Mouse (Mus musculus) lung, embryonic 15.5 days (tissue): ENCODE results near the gene Msi2. TPM values are rescaled to one million over a fixed set of nuclear protein-coding genes. Genes with fewer than 3 reads are reported as not detected.

ENCODE experiments used
- ATAC-seq: fragments of 200-750 bp; cut with Nextera tagmentation; 2 replicates; pipeline ENCODE4 v1.8.0; 2017; ENCODE audit warnings: moderate number of reproducible peaks, borderline replicate concordance; ENCODE audit not compliant: low FRiP score, low TSS enrichment; ENCODE audit errors: extremely low read depth
- H3K27ac ChIP-seq: fragments of 300-500 bp; sonication (generic); 2 replicates; pipeline ENCODE4 v1.5.1; 2015; ENCODE audit warnings: moderate library complexity, mild to moderate bottlenecking, inconsistent platforms
- H3K27me3 ChIP-seq: fragments of 300-500 bp; sonication (generic); 2 replicates; pipeline ENCODE4 v1.6.1; 2015; ENCODE audit warnings: inconsistent platforms
- H3K36me3 ChIP-seq: fragments of 300-500 bp; sonication (generic); 2 replicates; pipeline ENCODE4 v1.6.1; 2015; ENCODE audit warnings: inconsistent platforms
- H3K4me1 ChIP-seq: fragments of 300-500 bp; sonication (generic); 2 replicates; pipeline ENCODE4 v1.6.1; 2015; ENCODE audit warnings: inconsistent platforms
- H3K4me2 ChIP-seq: fragments of 300-500 bp; sonication (generic); 2 replicates; pipeline ENCODE4 v1.6.1; 2015; ENCODE audit warnings: inconsistent platforms, mild to moderate bottlenecking, moderate library complexity
- H3K4me3 ChIP-seq: fragments of 300-500 bp; sonication (generic); 2 replicates; pipeline ENCODE4 v1.5.1; 2015; ENCODE audit warnings: mild to moderate bottlenecking, inconsistent platforms
- H3K9ac ChIP-seq: fragments of 300-500 bp; sonication (generic); 2 replicates; pipeline ENCODE4 v1.6.1; 2015; ENCODE audit warnings: inconsistent platforms
- H3K9me3 ChIP-seq: fragments of 300-500 bp; sonication (generic); 2 replicates; pipeline ENCODE4 v1.6.1; 2016; ENCODE audit warnings: inconsistent platforms
- WGBS: fragments of 180-500 bp; shearing (Covaris S2); methylation state at CpG from one replicate; pipeline ENCODE4 v1.1.7; 2015; 5-methylcytosine and 5-hydroxymethylcytosine counted together
- polyA plus RNA-seq: library from polyadenylated mRNA; unstranded; fragments of >200 nt; fragmentation: Nextera tagmentation; extraction: Ambion mirVana; gene quantifications from 2 replicates; pipeline ENCODE4 v1.2.1, GENCODE M21; 2015

Msi2 gene
- polyA plus RNA-seq, 1 experiment from 2014 or later: 13.8 TPM

DNA sequence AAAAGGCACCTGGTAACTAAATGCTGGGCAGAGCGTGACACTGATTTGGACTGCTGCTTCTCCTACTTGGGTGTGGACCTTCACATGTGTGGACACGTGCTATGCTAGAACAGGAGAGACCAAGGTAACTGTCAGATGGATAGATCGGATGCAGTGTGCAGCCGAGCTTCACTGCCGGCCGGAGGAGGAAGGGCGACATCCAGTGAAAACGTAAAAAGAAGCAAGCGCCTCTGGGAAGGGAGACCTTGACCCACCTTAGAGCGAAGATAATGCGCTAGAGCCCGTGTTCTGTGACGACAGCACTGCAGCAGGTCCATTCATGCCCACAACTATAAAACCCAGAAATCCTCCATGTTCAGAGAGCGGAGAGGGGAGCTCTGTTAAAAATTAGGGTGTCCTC is 50.0 kb downstream of the Msi2 start:
- Histone ChIP-seq H3K9me3 (no peaks in the 10 kb centered on the region), H3K9ac (no peak overlapping the region), H3K27me3 (no peaks in the 10 kb centered on the region), H3K4me3 (no peak overlapping the region), H3K4me2 (no peak overlapping the region), H3K4me1 (no peaks in the 10 kb centered on the region), H3K27ac (no peak overlapping the region), H3K36me3 (peaks cover 24% of the 10 kb centered on the region)
- no peak for ATAC-seq
- WGBS: 95% methylated on average over 14 of the region's 14 CpGs

DNA sequence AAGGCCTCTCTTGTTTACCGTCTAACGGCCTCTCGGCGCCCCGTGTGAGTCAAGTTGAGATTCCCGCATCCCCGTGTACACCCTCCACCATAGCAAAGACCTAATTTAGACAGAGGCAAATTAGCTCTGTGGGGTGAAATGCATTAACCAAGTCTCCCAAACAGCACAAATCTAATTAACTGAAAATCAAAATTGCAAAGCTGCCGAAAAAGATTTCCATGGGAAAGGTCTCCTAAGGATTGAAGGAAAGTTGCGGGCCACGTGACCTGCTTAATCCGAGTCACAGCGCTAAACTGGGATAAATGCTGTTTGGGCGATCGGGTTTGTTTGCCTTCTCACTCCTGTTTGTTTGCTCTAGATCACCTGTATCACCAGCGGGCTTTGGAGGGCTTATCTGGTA is 52.5 kb downstream of the Msi2 start:
- Histone ChIP-seq H3K27me3 (no peaks in the 10 kb centered on the region), H3K9me3 (no peaks in the 10 kb centered on the region), H3K4me1 (peaks cover 15% of the 10 kb centered on the region), H3K4me2 (no peak overlapping the region), H3K27ac (no peak overlapping the region), H3K4me3 (no peak overlapping the region), H3K9ac (no peak overlapping the region), H3K36me3 (peaks cover 12% of the 10 kb centered on the region)
- WGBS: 77% methylated on average over 15 of the region's 15 CpGs
- no peak for ATAC-seq

DNA sequence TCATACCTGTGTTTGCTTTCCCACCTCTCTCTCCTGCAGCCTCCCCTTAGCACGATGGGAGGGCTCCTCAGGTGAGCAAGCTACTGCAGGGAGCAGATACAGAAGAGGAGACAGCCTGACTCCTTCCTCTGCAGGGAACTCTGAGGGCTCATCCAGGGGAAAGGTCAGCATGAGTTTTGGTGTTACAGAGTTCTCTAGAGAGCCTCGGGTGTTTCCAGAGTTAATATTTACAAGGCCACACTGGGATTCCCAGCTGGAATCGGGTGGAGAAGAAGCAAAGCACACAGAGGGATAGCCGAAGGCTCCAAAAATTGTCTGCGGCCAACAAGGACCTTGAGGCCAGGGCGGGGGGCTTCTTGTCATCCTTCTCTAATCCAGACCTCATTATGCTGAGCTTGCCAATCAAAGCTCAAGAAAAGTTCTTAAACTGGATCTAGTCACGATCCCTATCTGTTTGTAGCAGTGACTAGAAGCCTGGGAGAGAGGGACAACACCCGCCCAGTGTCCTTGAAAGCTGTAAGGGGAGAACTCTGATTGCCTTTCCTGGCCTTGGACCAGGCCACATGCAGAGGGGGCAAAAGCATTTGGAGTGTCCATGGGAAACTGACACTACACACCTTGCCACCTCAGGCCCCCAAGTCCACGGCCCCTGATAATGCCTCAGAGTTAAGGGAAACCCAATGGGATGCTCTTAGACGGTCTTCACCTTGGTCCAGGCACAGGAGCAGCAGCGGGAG is 56.7 kb downstream of the Msi2 start:
- H3K4me1 ChIP-seq: peaks cover 26% of the 10 kb centered on the region
- no peak overlapping the region; the same call in 1 of the 2 replicates for H3K27ac ChIP-seq
- H3K36me3 ChIP-seq: peaks cover 6% of the 10 kb centered on the region

DNA sequence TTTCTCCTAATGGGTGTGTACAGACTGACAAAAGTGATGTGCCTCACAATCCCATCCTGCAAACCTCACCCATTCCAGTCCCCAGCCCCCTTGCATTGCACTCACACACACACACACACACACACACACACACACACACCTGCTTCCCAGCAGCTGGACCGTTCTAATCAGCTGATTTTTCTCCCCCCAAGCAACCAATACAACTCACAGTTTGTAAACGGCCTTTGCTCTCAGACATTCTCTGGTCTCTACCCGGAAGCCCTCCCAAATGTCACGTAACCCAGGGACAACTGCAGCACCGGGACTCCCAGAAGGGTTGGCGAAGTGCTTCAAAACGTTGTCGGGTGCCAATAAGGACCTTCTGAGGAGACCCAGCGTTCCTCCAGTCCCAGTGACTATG is 57.9 kb downstream of the Msi2 start:
- H3K27ac ChIP-seq: no peak overlapping the region
- 65% methylated on average over 9 of the region's 9 CpGs for WGBS
- H3K9me3 ChIP-seq: no peaks in the 10 kb centered on the region
- H3K36me3 ChIP-seq: peaks cover 6% of the 10 kb centered on the region
- no peak overlapping the region for H3K9ac ChIP-seq
- no peak overlapping the region for H3K4me3 ChIP-seq
- no peak for ATAC-seq
- H3K4me2 ChIP-seq: no peak overlapping the region
- no peaks in the 10 kb centered on the region for H3K27me3 ChIP-seq
- peaks cover 32% of the 10 kb centered on the region for H3K4me1 ChIP-seq

More for the DNA sequence above, 56.7 kb downstream of the Msi2 start:
- no peaks in the 10 kb centered on the region for H3K9me3 ChIP-seq
- no peak for ATAC-seq
- no peak overlapping the region for H3K4me2 ChIP-seq
- 63% methylated on average over 11 of the region's 11 CpGs for WGBS
- H3K9ac ChIP-seq: no peak overlapping the region
- H3K27me3 ChIP-seq: no peaks in the 10 kb centered on the region
- no peak overlapping the region for H3K4me3 ChIP-seq

DNA sequence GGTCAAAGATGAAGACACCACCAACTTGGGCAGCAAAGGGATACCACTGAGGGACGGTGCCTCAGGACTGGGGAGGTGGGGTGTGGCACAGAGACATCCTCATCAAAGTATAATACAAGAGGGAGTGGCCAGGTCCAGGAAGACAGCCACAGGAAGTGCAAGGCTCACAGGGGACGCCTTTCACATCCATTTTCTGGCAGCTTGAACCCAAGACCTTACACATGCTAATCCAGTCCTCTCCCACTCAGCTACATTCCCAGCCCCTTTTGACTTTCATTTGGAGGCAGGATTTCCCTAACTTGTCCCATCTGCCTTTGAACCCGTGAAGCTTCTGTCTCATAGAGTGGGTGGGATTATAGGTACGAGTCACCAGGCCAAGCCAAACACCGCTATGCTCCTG is 59.4 kb downstream of the Msi2 start:
- Histone ChIP-seq H3K36me3 (peaks cover 4% of the 10 kb centered on the region), H3K4me2 (no peak overlapping the region), H3K9ac (no peak overlapping the region), H3K4me1 (peaks cover 46% of the 10 kb centered on the region), H3K4me3 (no peak overlapping the region), H3K27ac (no peak overlapping the region), H3K9me3 (no peaks in the 10 kb centered on the region), H3K27me3 (no peaks in the 10 kb centered on the region)
- WGBS: 86% methylated on average over 5 of the region's 5 CpGs
- ATAC-seq: no peak

DNA sequence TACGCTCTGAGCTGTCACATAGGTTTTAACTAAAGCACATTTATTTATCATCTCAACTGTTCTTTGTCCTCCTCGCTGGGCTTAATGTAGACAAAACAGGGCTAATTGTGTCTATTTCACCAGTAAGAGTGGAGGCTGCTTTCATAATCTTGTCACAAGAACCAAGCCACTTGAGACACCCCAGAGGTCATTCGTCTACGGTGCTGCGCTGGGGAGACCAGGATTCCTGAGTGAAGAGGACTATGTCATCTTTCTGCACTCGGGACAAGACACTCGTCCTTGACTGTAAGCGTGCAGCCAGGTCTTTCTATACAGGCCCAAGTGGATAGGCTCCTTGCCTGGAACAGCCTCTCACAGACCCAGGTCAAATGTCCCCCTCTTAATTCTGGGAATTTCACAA is 62.5 kb downstream of the Msi2 start:
- H3K27ac ChIP-seq: peak overlapping the region; percentile 76

DNA sequence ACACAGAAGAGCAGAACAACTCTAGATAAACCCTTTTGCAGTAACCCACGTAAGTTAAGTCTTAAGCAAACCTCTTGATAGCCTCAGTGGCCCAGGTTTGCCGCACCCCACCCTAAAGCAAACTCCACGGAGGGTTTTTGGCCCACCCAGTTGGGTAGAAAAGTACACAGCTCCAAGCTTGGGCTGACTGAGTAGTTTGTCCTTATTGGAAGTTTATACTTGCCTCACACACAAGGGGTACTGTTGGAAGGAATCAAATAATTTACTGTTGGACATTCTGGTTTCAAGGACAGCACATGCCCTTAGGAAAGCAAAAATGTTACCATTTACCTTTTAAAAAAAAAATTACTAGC is 63.1 kb downstream of the Msi2 start:
- H3K27ac ChIP-seq: peak overlapping the region; percentile 76
- 65% methylated on average over 3 of the region's 3 CpGs for WGBS
- H3K4me2 ChIP-seq: no peak overlapping the region
- peaks cover 4% of the 10 kb centered on the region; the same call in 1 of the 2 replicates for H3K36me3 ChIP-seq
- 0 out of 2 replicates have a peak, but pooled peaks have one; percentile 47 for ATAC-seq
- H3K9ac ChIP-seq: no peak overlapping the region
- peaks cover 36% of the 10 kb centered on the region for H3K4me1 ChIP-seq
- H3K27me3 ChIP-seq: no peaks in the 10 kb centered on the region
- H3K9me3 ChIP-seq: no peaks in the 10 kb centered on the region
- no peak overlapping the region for H3K4me3 ChIP-seq

More for the DNA sequence above, 62.5 kb downstream of the Msi2 start:
- no peak for ATAC-seq
- 53% methylated on average over 8 of the region's 8 CpGs for WGBS
- Histone ChIP-seq H3K4me1 (peaks cover 33% of the 10 kb centered on the region), H3K9me3 (no peaks in the 10 kb centered on the region), H3K36me3 (peaks cover 4% of the 10 kb centered on the region; the same call in 1 of the 2 replicates), H3K27me3 (no peaks in the 10 kb centered on the region), H3K9ac (no peak overlapping the region), H3K4me3 (no peak overlapping the region), H3K4me2 (no peak overlapping the region)

DNA sequence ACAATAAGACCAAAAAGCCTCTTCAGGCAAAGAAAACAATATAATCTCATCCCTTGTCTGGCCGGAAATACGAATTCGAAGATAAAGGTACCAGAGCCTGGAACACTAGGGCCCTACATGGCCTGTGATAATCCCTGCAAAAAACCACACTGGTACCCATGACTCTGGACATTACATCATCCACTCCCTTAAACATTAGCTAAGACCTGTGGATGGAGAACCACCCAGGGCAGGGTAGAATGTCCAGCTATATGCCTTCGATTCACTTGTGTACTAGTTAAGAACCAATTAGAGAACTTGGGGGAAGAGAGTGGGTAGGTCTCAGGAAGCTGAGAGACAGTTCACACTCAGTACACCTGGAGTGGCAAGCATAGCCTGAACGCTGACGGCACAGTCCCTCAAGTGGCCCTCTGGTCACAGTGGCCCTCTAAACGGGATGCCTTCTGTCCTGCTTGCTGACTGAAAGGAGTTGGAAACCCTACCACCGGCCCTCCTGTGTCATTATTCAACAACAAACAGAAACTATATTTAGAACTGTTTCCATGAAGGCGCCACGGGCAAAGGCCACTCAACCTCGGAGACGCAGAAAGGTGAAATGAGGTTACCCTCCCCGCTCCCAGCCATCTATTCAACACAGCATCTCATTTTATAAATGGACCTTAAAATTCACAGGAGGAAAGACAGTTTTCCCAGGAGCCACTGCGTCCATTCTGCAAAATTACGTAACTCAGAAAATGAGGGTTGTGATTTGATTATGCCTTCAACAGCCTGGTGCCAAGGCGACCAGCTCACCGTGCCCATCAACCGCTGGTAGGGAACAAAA is 63.7 kb downstream of the Msi2 start:
- no peak for ATAC-seq
- WGBS: 57% methylated on average over 18 of the region's 18 CpGs
- Histone ChIP-seq H3K4me1 (peaks cover 37% of the 10 kb centered on the region), H3K9me3 (no peaks in the 10 kb centered on the region), H3K4me3 (no peak overlapping the region), H3K9ac (no peak overlapping the region), H3K36me3 (peaks cover 4% of the 10 kb centered on the region; the same call in 1 of the 2 replicates), H3K27me3 (no peaks in the 10 kb centered on the region), H3K27ac (peak overlapping the region; percentile 76), H3K4me2 (peak overlapping the region; percentile 6; the same call in 1 of the 2 replicates)

DNA sequence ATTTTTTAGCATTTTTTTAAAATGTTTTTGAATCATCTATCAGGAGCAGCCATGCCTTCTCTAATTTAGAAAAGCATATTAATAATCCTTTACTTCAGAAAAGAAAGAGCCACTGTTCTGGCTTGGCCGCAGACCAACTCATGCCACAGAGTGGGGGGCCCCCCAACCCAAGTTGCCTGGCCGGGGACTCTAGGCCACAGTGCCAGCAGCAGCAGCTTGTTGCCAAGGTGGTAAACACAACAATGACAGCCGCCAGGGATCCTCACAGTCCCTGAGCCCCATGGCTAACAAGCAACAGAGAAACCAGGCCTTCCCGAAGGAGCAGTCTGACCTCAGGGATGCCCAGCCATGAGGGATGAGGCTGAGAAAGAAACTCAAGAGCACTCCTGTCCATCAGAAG is 68.0 kb downstream of the Msi2 start:
- no peak overlapping the region for H3K27ac ChIP-seq

DNA sequence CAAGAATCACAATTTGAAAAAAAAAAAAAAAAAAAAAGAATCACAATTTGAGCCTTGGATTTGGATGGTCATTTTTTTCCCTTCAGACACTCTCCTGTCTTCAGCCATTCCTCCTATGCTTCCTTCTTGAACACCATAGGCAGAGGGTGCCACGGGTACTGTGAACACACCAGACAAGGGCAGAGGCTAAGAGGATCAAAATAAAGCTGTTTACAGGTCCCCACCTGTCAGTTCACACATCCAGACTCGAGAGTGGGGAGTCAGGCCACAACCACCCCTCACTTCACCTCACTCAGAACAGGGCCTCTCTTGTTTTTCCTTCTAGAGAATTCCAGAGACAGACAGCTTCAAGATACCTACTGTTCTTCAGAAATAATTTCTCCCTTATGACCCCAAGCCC is 69.3 kb downstream of the Msi2 start:
- 32% methylated on average over 2 of the region's 2 CpGs for WGBS
- ATAC-seq: no peak
- H3K4me3 ChIP-seq: no peak overlapping the region

More for the DNA sequence above, 68.0 kb downstream of the Msi2 start:
- no peaks in the 10 kb centered on the region for H3K36me3 ChIP-seq
- WGBS: 44% methylated on average over 4 of the region's 4 CpGs
- no peaks in the 10 kb centered on the region for H3K9me3 ChIP-seq
- no peak for ATAC-seq
- H3K27me3 ChIP-seq: no peaks in the 10 kb centered on the region
- H3K4me2 ChIP-seq: no peak overlapping the region
- no peak overlapping the region for H3K9ac ChIP-seq
- peaks cover 39% of the 10 kb centered on the region for H3K4me1 ChIP-seq
- no peak overlapping the region for H3K4me3 ChIP-seq

DNA sequence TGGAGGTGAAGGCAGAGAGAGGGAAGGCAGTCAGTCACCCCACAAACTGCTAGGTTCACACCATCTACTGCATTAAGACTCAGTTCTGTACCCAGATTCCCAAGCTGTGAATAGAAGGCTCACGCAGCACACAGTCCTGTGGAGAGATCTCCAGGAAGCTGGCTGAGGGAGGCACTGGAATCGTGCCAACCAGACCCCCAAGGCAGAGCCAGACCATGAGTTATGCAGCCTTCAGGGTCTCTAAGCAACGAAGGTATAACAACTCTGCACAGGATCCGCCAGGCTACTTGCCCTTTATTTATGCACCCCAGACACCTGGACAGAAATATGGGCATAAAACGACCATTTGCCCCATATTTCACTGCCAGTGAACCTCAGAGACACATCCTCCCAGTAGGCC is 69.9 kb downstream of the Msi2 start:
- H3K27ac ChIP-seq: no peak overlapping the region
- no peaks in the 10 kb centered on the region for H3K27me3 ChIP-seq
- no peaks in the 10 kb centered on the region for H3K9me3 ChIP-seq
- no peak overlapping the region for H3K4me3 ChIP-seq
- no peak overlapping the region; the same call in 1 of the 2 replicates for H3K9ac ChIP-seq
- peaks cover 32% of the 10 kb centered on the region for H3K4me1 ChIP-seq
- 34% methylated on average over 5 of the region's 5 CpGs for WGBS
- ATAC-seq: no peak
- H3K36me3 ChIP-seq: no peaks in the 10 kb centered on the region
- H3K4me2 ChIP-seq: no peak overlapping the region

More for the DNA sequence above, 69.3 kb downstream of the Msi2 start:
- no peaks in the 10 kb centered on the region for H3K27me3 ChIP-seq
- H3K36me3 ChIP-seq: no peaks in the 10 kb centered on the region
- H3K4me2 ChIP-seq: no peak overlapping the region
- no peak overlapping the region for H3K9ac ChIP-seq
- H3K9me3 ChIP-seq: no peaks in the 10 kb centered on the region
- peaks cover 28% of the 10 kb centered on the region for H3K4me1 ChIP-seq
- no peak overlapping the region for H3K27ac ChIP-seq

DNA sequence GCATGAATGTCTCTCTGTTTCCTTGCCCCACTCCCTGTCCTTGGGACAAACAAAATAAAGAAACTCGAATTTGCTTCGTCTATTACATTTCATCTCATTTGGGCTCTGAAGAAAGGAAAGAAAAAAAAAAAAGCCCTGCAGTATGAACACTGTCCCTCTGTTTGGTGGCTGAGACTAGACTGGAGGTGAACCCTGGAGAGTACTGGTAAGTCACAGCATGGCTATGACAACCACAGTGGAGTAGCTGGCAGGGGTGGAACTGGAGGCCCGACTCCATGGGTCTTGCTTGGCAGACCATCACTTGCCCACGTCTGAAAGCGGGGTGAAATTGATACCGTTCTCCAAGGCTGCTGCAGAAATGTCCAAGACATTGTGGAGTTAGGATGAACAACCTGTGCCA is 71.8 kb downstream of the Msi2 start:
- Histone ChIP-seq H3K9ac (no peak overlapping the region), H3K4me3 (no peak overlapping the region), H3K27ac (no peak overlapping the region), H3K4me2 (no peak overlapping the region), H3K36me3 (no peaks in the 10 kb centered on the region), H3K4me1 (peaks cover 30% of the 10 kb centered on the region), H3K27me3 (no peaks in the 10 kb centered on the region), H3K9me3 (no peaks in the 10 kb centered on the region)
- no peak for ATAC-seq
- 83% methylated on average over 6 of the region's 6 CpGs for WGBS
